Mouse (Mus musculus) urinary bladder, postnatal 4 days (tissue): ENCODE data around the gene Arhgef33.
A peak's percentile ranks its signal among the peaks of the same experiment; 100 is the strongest.
"Not testable (repeated sequence)": the region's sequence is repeated elsewhere in the genome, so short reads cannot be mapped to it uniquely, and the experiment has no call there.

ENCODE experiments used
- DNase-seq, 2 experiments: peaks; one replicate each; pipeline ENCODE4 v3.0.0; 2021 to 2022; ENCODE audit warnings: low spot score in 2 of 2

The Arhgef33 gene

DNA sequence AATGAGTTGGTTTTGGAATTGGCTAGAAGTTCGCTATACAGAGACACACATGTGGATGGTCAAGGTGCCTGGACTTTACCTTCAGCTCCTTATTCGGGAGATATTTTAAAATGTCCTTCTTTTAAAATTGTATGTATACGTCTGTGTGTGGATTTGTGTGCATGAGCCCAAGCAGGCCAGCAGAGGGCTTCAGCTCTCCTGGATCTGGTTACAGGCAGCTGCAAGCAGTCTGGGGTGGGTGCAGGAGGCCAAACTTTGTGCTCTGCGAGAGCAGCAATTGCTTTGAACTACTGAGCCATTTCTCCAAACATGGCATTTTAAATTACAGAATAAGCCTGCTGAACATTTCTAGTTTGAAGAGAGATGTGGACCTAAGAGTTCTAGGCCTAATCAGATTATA lies 38.1 kb downstream of the Arhgef33 start:
- no peak for DNase-seq

- DNase-seq: no peak
Measured at GRCm38 (mm10) chr17:80346591-80347125, 39.5 kb downstream of the Arhgef33 start.

- DNase-seq: no peak
Measured at GRCm38 (mm10) chr17:80347234-80347633, 40.0 kb downstream of the Arhgef33 start.

DNA sequence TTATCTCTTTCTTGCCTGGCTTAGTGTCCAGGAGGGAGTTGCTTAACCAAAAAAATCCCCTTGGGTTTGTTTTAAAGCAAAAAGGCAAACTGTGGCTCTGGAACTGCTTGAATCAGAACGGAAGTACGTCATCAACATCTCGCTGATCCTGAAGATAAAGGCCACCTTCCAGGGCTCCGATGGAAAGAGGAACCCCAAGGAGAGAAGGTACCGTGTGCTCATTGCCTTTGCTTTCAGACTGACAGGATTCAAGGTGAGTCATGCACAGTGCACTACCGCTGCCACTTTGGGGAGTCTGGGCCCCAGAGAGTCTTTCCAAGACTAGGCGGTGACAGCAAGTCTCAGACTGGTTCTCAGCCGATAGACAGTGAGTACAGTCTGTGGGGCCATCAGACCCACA lies 53.0 kb downstream of the Arhgef33 start:
- no peak for DNase-seq

- no peak for DNase-seq
Measured at GRCm38 (mm10) chr17:80367276-80367675, 60.1 kb downstream of the Arhgef33 start.

GRCm38 (mm10) chr17:80368606-80369005 lies 61.4 kb downstream of the Arhgef33 start:
- no peak for DNase-seq

GRCm38 (mm10) chr17:80372989-80373725 lies 66.0 kb downstream of the Arhgef33 start, which contains the start of gene Gm10190:
Gene Gm10190 (minus strand): TSS chr17:80373541.
- DNase-seq: peak; percentile 82 to 87

DNA sequence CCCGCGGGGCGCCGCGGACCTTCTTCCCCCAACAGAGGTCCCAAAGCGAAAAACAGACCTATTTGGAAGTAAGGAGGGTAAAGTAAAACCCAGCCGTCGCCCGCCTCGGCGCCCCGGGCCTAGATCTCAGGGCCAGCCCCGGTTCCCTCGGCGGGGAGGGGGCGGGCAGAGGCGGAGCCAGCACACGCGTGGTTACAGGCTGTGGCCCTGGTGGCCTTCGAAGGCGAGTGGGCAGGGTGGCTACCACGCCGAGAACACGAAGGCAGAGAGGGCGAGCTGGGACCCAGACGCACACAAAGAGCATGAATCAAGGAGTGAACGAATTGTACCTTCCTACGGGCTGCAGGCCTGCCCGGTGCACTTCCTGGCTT lies 66.5 kb downstream of the Arhgef33 start:
- no peak for DNase-seq

DNA sequence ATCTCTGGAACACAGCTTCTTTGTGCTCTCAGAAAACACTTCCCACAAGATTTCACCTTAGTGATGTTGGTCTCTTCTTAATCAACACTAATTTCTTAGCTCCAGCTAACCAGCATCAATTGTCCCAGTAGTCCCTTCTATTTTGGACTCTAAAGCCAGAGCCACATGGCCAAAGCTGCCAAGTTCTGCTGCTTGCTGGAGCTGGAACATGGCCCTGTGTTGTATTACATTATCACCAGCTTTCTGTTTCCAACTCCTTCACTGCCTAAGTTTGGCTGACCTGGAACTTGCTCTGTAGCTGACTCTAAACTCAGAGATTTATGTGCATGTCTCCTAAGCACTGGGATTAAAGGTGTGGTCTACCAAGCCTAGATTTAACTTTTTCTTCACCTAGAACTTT lies 71.2 kb downstream of the Arhgef33 start:
- not testable (repeated sequence) for DNase-seq

DNA sequence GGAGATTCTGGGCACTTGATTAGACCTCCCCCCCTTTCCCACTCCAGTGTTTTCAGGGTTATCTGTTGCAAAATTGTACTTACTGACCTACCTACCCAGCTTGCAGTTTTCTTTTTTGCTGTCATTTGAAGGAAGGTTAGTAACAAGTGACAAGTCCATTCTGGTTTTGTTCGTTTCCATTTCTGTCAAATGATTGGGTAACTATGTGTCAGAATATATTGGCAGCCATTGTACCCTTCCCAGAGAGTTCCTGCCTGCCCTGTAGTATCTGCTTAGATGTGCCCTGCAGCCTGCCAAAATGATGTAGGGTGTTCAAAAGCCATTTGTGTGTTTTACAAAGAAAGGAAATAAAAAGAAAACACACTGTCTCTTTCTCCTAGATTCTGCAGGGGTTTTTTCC lies 78.5 kb downstream of the Arhgef33 start:
- DNase-seq: no peak

- no peak for DNase-seq
Measured at GRCm38 (mm10) chr17:80390024-80390423, 82.8 kb downstream of the Arhgef33 start.

DNA sequence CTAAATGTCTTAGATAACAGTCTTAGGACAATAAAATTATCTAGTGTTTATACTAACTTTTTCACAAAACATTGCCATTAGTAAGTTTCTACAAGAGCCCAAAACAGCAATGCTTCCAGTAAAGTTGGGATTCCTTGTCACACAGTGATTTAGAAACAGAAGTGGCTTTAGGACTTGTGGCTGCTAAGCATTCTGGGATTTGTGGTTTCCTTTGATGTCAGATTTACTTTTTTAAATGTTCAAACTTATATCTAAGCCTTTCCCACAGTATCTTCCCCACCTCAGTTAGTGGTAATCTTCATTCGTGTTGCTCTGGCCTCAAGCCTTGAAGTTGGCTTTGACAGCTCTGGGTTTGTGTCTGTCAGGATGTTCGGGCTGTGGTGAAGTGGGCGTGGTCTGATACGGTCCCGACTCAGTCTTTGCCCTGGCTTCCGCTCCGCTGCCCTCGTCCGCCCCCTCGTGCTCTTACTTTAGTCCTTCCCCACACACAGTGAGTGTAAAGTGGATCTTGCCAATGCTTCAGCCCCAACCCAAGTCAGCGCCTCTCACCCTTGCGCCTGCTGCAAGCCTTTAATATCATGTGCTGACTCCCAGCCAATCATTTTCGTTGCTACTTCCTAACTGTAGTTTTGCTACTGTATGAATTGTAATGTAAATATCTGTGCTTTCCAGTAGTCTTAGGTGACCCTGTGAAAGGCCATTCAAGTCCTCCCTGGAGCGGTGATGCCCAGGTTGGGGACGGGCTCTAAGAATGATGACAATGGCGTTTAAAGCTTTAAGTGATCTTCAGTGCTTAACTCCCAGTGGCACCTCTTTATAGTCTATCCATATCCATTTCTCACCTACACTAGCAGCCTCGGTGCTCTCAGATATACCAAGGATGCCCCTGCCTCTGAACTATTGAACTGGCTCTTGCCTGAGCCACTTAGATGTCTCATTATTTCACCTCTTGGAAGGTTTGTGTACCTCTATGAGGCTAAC lies 84.5 kb downstream of the Arhgef33 start:
- DNase-seq: no peak

DNA sequence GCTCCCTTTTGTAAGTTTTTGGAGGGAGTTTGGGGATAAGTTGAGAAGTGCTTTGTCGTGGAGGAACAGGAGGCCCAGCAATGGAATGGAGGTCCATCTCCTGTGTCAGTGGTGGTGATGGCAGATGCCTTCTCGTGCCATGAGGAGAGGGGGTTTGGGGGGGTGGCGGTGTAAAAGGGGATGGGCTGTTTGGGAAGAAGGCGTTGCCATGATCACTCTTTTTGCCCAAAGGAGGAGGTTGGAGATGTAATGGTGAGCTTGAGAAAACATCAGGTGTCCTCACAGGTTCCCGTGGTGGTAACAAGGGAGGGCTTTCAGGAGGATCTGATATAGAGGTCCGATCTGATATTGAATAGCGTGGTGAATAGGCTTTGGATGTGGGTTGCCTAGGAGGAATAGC lies 91.0 kb downstream of the Arhgef33 start:
- no peak for DNase-seq

DNA sequence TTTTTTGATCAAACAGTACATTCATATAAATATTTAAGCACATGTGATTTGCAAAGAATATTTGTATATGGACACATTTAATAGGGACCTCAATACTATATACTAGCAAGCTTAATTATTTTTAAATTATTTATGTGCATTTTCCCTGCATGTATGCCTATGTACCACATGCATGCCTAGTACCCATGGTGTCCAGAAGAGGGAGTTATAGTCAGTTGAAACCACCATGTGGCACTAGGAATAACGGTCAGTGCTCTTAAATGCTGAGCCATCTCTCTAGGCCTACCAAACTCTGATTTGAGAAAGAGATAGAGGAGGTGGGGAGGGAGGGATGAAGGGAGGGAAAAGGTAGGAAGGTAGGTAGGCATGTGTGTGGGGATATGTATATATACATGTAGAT lies 104.0 kb downstream of the Arhgef33 start:
- no peak for DNase-seq

- no peak for DNase-seq
Measured at GRCm38 (mm10) chr17:80418572-80419210, 111.5 kb downstream of the Arhgef33 start.

DNA sequence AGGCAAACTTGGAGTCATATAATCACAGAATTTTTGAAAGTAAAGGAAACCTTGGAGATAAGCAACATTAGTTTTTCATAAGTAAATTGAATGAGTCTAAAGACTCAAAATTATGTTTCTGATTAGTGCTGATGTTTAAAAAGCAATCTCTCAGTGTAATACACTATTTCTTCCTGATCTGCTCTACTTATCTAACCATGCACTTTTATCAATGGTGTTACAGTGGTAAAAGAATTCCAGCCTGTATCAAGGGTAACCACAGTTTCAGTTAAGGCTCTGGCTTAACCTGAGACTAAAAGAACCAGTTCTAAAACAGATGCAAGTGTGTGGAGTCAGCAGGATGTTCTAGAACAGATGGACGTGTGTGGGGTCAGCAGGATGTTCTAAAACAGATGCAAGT lies 113.8 kb downstream of the Arhgef33 start:
- no peak for DNase-seq

GRCm38 (mm10) chr17:80426171-80426570 lies 119.0 kb downstream of the Arhgef33 start:
- DNase-seq: no peak

- DNase-seq: no peak
Measured at GRCm38 (mm10) chr17:80426901-80427300, 119.7 kb downstream of the Arhgef33 start.

DNA sequence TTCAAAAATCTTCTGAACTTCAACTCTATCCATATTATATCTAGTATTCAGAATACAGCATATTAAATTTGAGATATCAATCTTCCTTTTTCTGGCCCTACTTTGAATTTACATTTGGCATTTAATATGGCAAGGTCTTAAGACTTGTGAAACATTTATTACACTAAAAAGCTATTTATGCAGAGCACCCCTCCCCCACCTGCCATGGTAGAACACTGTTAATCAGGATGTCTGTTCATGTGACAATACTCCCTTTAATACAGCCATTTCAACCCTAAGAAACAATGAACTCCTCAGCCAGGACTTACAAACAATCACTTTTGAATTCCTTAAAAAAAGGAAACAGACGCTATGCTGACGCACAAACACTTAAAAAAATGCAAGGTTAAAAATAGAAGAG lies 120.8 kb downstream of the Arhgef33 start:
- no peak for DNase-seq

- no peak for DNase-seq
Measured at GRCm38 (mm10) chr17:80431997-80432396, 124.8 kb downstream of the Arhgef33 start.

GRCm38 (mm10) chr17:80434430-80434829 lies 127.2 kb downstream of the Arhgef33 start:
- no peak for DNase-seq

DNA sequence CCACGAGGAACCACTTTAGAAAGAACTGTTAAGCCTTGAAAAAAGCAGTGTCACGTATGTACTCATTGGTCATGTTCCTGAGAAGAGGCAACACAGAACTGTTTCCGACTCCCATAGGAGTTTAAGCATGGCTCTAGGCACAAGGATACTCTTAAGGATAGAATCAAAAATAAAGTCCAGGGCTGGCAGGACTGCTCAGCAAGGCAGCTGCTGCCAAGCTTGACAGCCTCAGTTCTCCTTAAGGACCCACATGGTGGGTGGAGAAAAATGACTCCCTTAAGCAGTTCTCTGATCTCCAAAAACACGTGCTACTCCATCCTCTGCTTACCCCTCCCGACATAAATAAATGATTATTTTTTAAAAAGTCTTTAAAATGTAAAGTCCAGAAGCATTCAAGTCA lies 128.5 kb downstream of the Arhgef33 start:
- DNase-seq: no peak
